In the genomic region with DNA sequence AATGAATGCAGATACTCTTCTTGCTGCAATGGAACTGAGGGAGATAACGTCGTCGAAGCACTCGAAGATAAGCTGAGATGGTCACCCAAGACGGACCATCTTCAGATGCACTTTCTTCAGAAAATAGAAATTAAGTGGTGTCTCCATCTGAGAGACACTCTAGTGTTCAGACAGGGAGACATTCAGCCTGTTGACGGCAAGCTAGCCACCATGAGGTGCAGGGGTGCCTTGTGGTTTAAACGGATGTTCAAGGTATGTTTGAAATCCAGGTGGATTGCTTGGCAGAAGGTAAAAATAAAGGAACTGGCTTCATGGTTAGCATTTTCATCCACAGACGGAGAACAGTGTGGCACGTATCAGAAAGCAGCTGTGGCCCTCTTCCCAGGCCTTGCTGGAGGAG, we compare ENCODE assay signal across 20 mouse cellular contexts.
DNase-seq lines count a peak whose midpoint lies in the region; ATAC-seq lines count a peak whose summit lies in the region.
"Had no signal": no experiment of that assay in that cellular context is flagged by ENCODE, and none has a peak within 500 bp of the region (broad histone marks: within the 10 kb centered on the region; RNA-seq: fewer than 3 reads in every experiment).

No protein-coding gene starts in this region.

- H3K4me3 ChIP-seq in forebrain, embryonic 12.5 days (replicated peaks) = no peak overlapping the region
- H3K4me3 ChIP-seq in hindbrain, embryonic 10.5 days = no peak overlapping the region
- no peak overlapping the region for H3K4me3 ChIP-seq in midbrain, embryonic 10.5 days
- H3K4me3 ChIP-seq in neural tube, embryonic 12.5 days = no peak overlapping the region
- H3K4me3 ChIP-seq: heart, embryonic 13.5 days; left cerebral cortex, adult 2 months; limb, embryonic 12.5 days; liver, embryonic 15.5 days had no signal

- no peak overlapping the region for H3K4me2 ChIP-seq in forebrain, embryonic 12.5 days
- no peak overlapping the region for H3K4me2 ChIP-seq in neural tube, embryonic 12.5 days (replicated peaks)
- H3K4me2 ChIP-seq: heart, embryonic 13.5 days; limb, embryonic 12.5 days; liver, embryonic 15.5 days had no signal

- H3K9ac ChIP-seq in forebrain, embryonic 12.5 days = no peak overlapping the region
- no peak overlapping the region for H3K9ac ChIP-seq in neural tube, embryonic 12.5 days
- H3K9ac ChIP-seq: heart, embryonic 13.5 days; limb, embryonic 12.5 days; liver, embryonic 15.5 days had no signal

- no peak for DNase-seq in hindbrain, embryonic 10.5 days (ENCODE audit: low spot score)
- no peak for DNase-seq in midbrain, embryonic 10.5 days (ENCODE audit: low spot score)
- no peak for DNase-seq in cerebellum, adult 11-12 months
- DNase-seq in right cerebral cortex, postnatal 14 days = no peak
- no peak for DNase-seq in gastrocnemius, postnatal 36 days
- DNase-seq: adrenal gland, postnatal 36 days; heart, postnatal 4 days; kidney, adult 11 months; kidney, postnatal 10 days; lung, postnatal 14 days; thymus, postnatal 4 days had no signal

- no peaks in the 10 kb centered on the region for H3K36me3 ChIP-seq in forebrain, embryonic 12.5 days (replicated peaks)
- no peaks in the 10 kb centered on the region for H3K36me3 ChIP-seq in hindbrain, embryonic 10.5 days
- no peaks in the 10 kb centered on the region for H3K36me3 ChIP-seq in midbrain, embryonic 10.5 days
- no peaks in the 10 kb centered on the region for H3K36me3 ChIP-seq in neural tube, embryonic 12.5 days
- H3K36me3 ChIP-seq: heart, embryonic 13.5 days; limb, embryonic 12.5 days; liver, embryonic 15.5 days had no signal

- H3K9me3 ChIP-seq in forebrain, embryonic 12.5 days = no peaks in the 10 kb centered on the region
- no peaks in the 10 kb centered on the region for H3K9me3 ChIP-seq in hindbrain, embryonic 10.5 days
- no peaks in the 10 kb centered on the region for H3K9me3 ChIP-seq in midbrain, embryonic 10.5 days (replicated peaks)
- H3K9me3 ChIP-seq in neural tube, embryonic 12.5 days = no peaks in the 10 kb centered on the region
- H3K9me3 ChIP-seq: heart, embryonic 13.5 days; limb, embryonic 12.5 days; liver, embryonic 15.5 days had no signal

- peak overlapping the region; percentile 90 for H3K27ac ChIP-seq in forebrain, embryonic 12.5 days
- peak overlapping the region; percentile 81 for H3K27ac ChIP-seq in hindbrain, embryonic 10.5 days
- peak overlapping the region; percentile 76 for H3K27ac ChIP-seq in midbrain, embryonic 10.5 days (replicated peaks)
- H3K27ac ChIP-seq in neural tube, embryonic 12.5 days = 0 out of 2 replicates have a peak overlapping the region, but pooled peaks have one; percentile 5
- H3K27ac ChIP-seq: heart, embryonic 13.5 days; left cerebral cortex, adult 2 months; limb, embryonic 12.5 days; liver, embryonic 15.5 days had no signal

- H3K4me1 ChIP-seq in forebrain, embryonic 12.5 days = peaks cover 28% of the 10 kb centered on the region
- peaks cover 23% of the 10 kb centered on the region for H3K4me1 ChIP-seq in hindbrain, embryonic 10.5 days (replicated peaks)
- H3K4me1 ChIP-seq in midbrain, embryonic 10.5 days = peaks cover 20% of the 10 kb centered on the region
- H3K4me1 ChIP-seq in neural tube, embryonic 12.5 days = peaks cover 16% of the 10 kb centered on the region; the same call in 1 of the 2 replicates
- H3K4me1 ChIP-seq: limb, embryonic 12.5 days; liver, embryonic 15.5 days had no signal

- WGBS in forebrain, embryonic 12.5 days = 89% methylated on average over 9 of the region's 9 CpGs
- 92% methylated on average over 9 of the region's 9 CpGs for WGBS in hindbrain, embryonic 10.5 days
- 90% methylated on average over 9 of the region's 9 CpGs for WGBS in midbrain, embryonic 10.5 days
- WGBS in neural tube, embryonic 12.5 days = 91% methylated on average over 9 of the region's 9 CpGs

- H3K27me3 ChIP-seq in forebrain, embryonic 12.5 days = peaks cover 14% of the 10 kb centered on the region; the same call in 1 of the 2 replicates
- no peaks in the 10 kb centered on the region for H3K27me3 ChIP-seq in hindbrain, embryonic 10.5 days (ENCODE audit: insufficient read depth, poor library complexity, severe bottlenecking)
- peaks cover 16% of the 10 kb centered on the region for H3K27me3 ChIP-seq in midbrain, embryonic 10.5 days (ENCODE audit: low read depth, poor library complexity, severe bottlenecking)
- no peaks in the 10 kb centered on the region for H3K27me3 ChIP-seq in neural tube, embryonic 12.5 days (replicated peaks)
- H3K27me3 ChIP-seq: liver, embryonic 15.5 days; Patski had no signal

- intact Hi-C loops in gastrocnemius, postnatal 36 days (cut with DNase I) = no loop called here

- ATAC-seq in forebrain, embryonic 12.5 days (ENCODE audit: low FRiP score) = no peak
- no peak for ATAC-seq in neural tube, embryonic 12.5 days (ENCODE audit: low FRiP score, low read depth)
- no peak for ATAC-seq in cerebellum, adult (ENCODE audit: insufficient number of reproducible peaks, low FRiP score, low TSS enrichment)
- ATAC-seq: activated CD4-positive, CD25-positive, alpha-beta regulatory T cell, adult 4 months; Patski had no signal

Comparison
In these comparisons a context has a peak if more than half of its experiments do, and no peak if none do; other contexts are left out.
1. H3K27ac ChIP-seq: peak in every context shown above with its lines; median percentile 90 in forebrain, embryonic 12.5 days; 81 in hindbrain, embryonic 10.5 days; 76 in midbrain, embryonic 10.5 days; 5 in neural tube, embryonic 12.5 days.